Mouse (Mus musculus) heart, embryonic 10.5 days (tissue): Measurements from ENCODE around the gene Ogfod2. TPM values are rescaled to one million over a fixed set of nuclear protein-coding genes. Genes with fewer than 3 reads are reported as not detected.

ENCODE experiments used
- DNase-seq: peaks from one replicate; pipeline ENCODE4 v3.0.0-alpha.2; 2017; ENCODE audit warnings: low spot score
- H3K27ac ChIP-seq: fragments of 300-500 bp; sonication (generic); 2 replicates; pipeline ENCODE4 v1.5.1; 2016; ENCODE audit warnings: mild to moderate bottlenecking
- H3K27me3 ChIP-seq: fragments of 300-500 bp; sonication (generic); 2 replicates; pipeline ENCODE4 v1.6.1; 2016; ENCODE audit warnings: mild to moderate bottlenecking; ENCODE audit not compliant: poor library complexity, insufficient read depth, severe bottlenecking
- H3K36me3 ChIP-seq: fragments of 300-500 bp; sonication (generic); 2 replicates; pipeline ENCODE4 v1.6.1; 2016; ENCODE audit warnings: mild to moderate bottlenecking, moderate library complexity
- H3K4me1 ChIP-seq: fragments of 300-500 bp; sonication (generic); 2 replicates; pipeline ENCODE4 v1.6.1; 2016; ENCODE audit warnings: mild to moderate bottlenecking
- H3K4me3 ChIP-seq: fragments of 300-500 bp; sonication (generic); 2 replicates; pipeline ENCODE4 v1.5.1; 2016; ENCODE audit warnings: mild to moderate bottlenecking, moderate library complexity
- H3K9me3 ChIP-seq: fragments of 300-500 bp; sonication (generic); 2 replicates; pipeline ENCODE4 v1.6.1; 2016; ENCODE audit warnings: mild to moderate bottlenecking, moderate library complexity
- WGBS: fragments of 180-500 bp; shearing (Covaris S2); methylation state at CpG from one replicate; pipeline ENCODE4 v1.1.7; 2016; 5-methylcytosine and 5-hydroxymethylcytosine counted together
- polyA plus RNA-seq: library from polyadenylated mRNA; unstranded; fragments of >200 nt; fragmentation: Nextera tagmentation; extraction: Ambion mirVana; gene quantifications from 2 replicates; pipeline ENCODE4 v1.2.1, GENCODE M21; 2016

Ogfod2 gene
- polyA plus RNA-seq = 19.6 and 20.1 TPM in 2 replicates

GRCm38 (mm10) chr5:124111742-124112497 is at the start of gene Ogfod2:
Ogfod2 (plus strand) TSS chr5:124112297.
- peaks cover 41% of the 10 kb centered on the region for H3K4me1 ChIP-seq
- DNase-seq = peak; percentile 99
- peaks cover 15% of the 10 kb centered on the region for H3K36me3 ChIP-seq
- H3K9me3 ChIP-seq = no peaks in the 10 kb centered on the region
- peak within 1 kb of the TSS; percentile 94 for H3K4me3 ChIP-seq
- H3K27me3 ChIP-seq = no peaks in the 10 kb centered on the region
- 1% methylated on average over 66 of the region's 66 CpGs for WGBS
- peak within 1 kb of the TSS; percentile 97 for H3K27ac ChIP-seq

- no peaks in the 10 kb centered on the region for H3K27me3 ChIP-seq
- no peaks in the 10 kb centered on the region for H3K9me3 ChIP-seq
- no peak for DNase-seq
- no peaks in the 10 kb centered on the region for H3K36me3 ChIP-seq
- peaks cover 25% of the 10 kb centered on the region for H3K4me1 ChIP-seq
- H3K27ac ChIP-seq = no peak overlapping the region; the same call in 1 of the 2 replicates
- H3K4me3 ChIP-seq = no peak overlapping the region
- WGBS = 82% methylated on average over 3 of the region's 3 CpGs
Observed at GRCm38 (mm10) chr5:124069657-124070056, 42.4 kb upstream of the Ogfod2 start.

GRCm38 (mm10) chr5:124073682-124074081 is 38.4 kb upstream of the Ogfod2 start:
- DNase-seq = no peak
- Histone ChIP-seq H3K27ac (peak overlapping the region; percentile 65), H3K36me3 (no peaks in the 10 kb centered on the region), H3K9me3 (no peaks in the 10 kb centered on the region), H3K4me3 (no peak overlapping the region), H3K4me1 (peaks cover 62% of the 10 kb centered on the region), H3K27me3 (no peaks in the 10 kb centered on the region)
- 41% methylated on average over 9 of the region's 9 CpGs for WGBS

- Histone ChIP-seq H3K36me3 (no peaks in the 10 kb centered on the region), H3K4me1 (peaks cover 74% of the 10 kb centered on the region), H3K9me3 (no peaks in the 10 kb centered on the region), H3K27ac (peak overlapping the region; percentile 42; the same call in 1 of the 2 replicates), H3K27me3 (no peaks in the 10 kb centered on the region), H3K4me3 (no peak overlapping the region)
- no peak for DNase-seq
- WGBS = 34% methylated on average over 10 of the region's 10 CpGs
Observed at GRCm38 (mm10) chr5:124074845-124075307, 37.2 kb upstream of the Ogfod2 start.

- 58% methylated on average over 9 of the region's 9 CpGs for WGBS
Observed at GRCm38 (mm10) chr5:124075716-124076115, 36.4 kb upstream of the Ogfod2 start.

GRCm38 (mm10) chr5:124076559-124076958 is 35.5 kb upstream of the Ogfod2 start:
- H3K4me1 ChIP-seq = peaks cover 83% of the 10 kb centered on the region
- H3K4me3 ChIP-seq = no peak overlapping the region
- H3K27me3 ChIP-seq = no peaks in the 10 kb centered on the region
- 48% methylated on average over 9 of the region's 9 CpGs for WGBS
- no peaks in the 10 kb centered on the region for H3K9me3 ChIP-seq
- 0 out of 2 replicates have a peak overlapping the region, but pooled peaks have one; percentile 36 for H3K27ac ChIP-seq
- DNase-seq = no peak
- no peaks in the 10 kb centered on the region for H3K36me3 ChIP-seq

More at GRCm38 (mm10) chr5:124075716-124076115, 36.4 kb upstream of the Ogfod2 start:
- Histone ChIP-seq H3K27me3 (no peaks in the 10 kb centered on the region), H3K27ac (peak overlapping the region; percentile 42; the same call in 1 of the 2 replicates), H3K36me3 (no peaks in the 10 kb centered on the region), H3K9me3 (no peaks in the 10 kb centered on the region), H3K4me1 (peaks cover 82% of the 10 kb centered on the region), H3K4me3 (no peak overlapping the region)
- DNase-seq = no peak

GRCm38 (mm10) chr5:124077241-124077640 is 34.9 kb upstream of the Ogfod2 start:
- no peak overlapping the region for H3K4me3 ChIP-seq
- DNase-seq = no peak
- H3K27ac ChIP-seq = no peak overlapping the region
- H3K36me3 ChIP-seq = no peaks in the 10 kb centered on the region
- H3K9me3 ChIP-seq = no peaks in the 10 kb centered on the region
- WGBS = 80% methylated on average over 13 of the region's 13 CpGs
- H3K4me1 ChIP-seq = peaks cover 80% of the 10 kb centered on the region
- H3K27me3 ChIP-seq = no peaks in the 10 kb centered on the region

- Histone ChIP-seq H3K27me3 (no peaks in the 10 kb centered on the region), H3K27ac (no peak overlapping the region), H3K4me3 (no peak overlapping the region), H3K4me1 (peaks cover 80% of the 10 kb centered on the region), H3K9me3 (no peaks in the 10 kb centered on the region), H3K36me3 (no peaks in the 10 kb centered on the region)
- no peak for DNase-seq
- WGBS = 64% methylated on average over 6 of the region's 6 CpGs
Observed at GRCm38 (mm10) chr5:124077856-124078460, 34.1 kb upstream of the Ogfod2 start.

- no peak overlapping the region for H3K4me3 ChIP-seq
- H3K36me3 ChIP-seq = no peaks in the 10 kb centered on the region
- peaks cover 74% of the 10 kb centered on the region for H3K4me1 ChIP-seq
- DNase-seq = no peak
- 54% methylated on average over 9 of the region's 9 CpGs for WGBS
- 0 out of 2 replicates have a peak, but pooled peaks cover 4% of the 10 kb centered on the region for H3K27me3 ChIP-seq
- H3K9me3 ChIP-seq = no peaks in the 10 kb centered on the region
- H3K27ac ChIP-seq = 0 out of 2 replicates have a peak overlapping the region, but pooled peaks have one; percentile 49
Observed at GRCm38 (mm10) chr5:124078794-124079416, 33.2 kb upstream of the Ogfod2 start.

- Histone ChIP-seq H3K27ac (peak overlapping the region; percentile 56), H3K27me3 (0 out of 2 replicates have a peak, but pooled peaks cover 4% of the 10 kb centered on the region), H3K4me3 (no peak overlapping the region), H3K9me3 (no peaks in the 10 kb centered on the region), H3K36me3 (no peaks in the 10 kb centered on the region), H3K4me1 (peaks cover 69% of the 10 kb centered on the region)
- 90% methylated on average over 17 of the region's 17 CpGs for WGBS
- no peak for DNase-seq
Observed at GRCm38 (mm10) chr5:124079880-124080279, 32.2 kb upstream of the Ogfod2 start.

GRCm38 (mm10) chr5:124082447-124082846 is 29.6 kb upstream of the Ogfod2 start:
- no peak overlapping the region for H3K27ac ChIP-seq
- H3K4me3 ChIP-seq = no peak overlapping the region
- H3K9me3 ChIP-seq = no peaks in the 10 kb centered on the region
- peaks cover 49% of the 10 kb centered on the region for H3K4me1 ChIP-seq
- H3K36me3 ChIP-seq = no peaks in the 10 kb centered on the region
- no peak for DNase-seq
- 75% methylated on average over 10 of the region's 10 CpGs for WGBS
- 0 out of 2 replicates have a peak, but pooled peaks cover 4% of the 10 kb centered on the region for H3K27me3 ChIP-seq

- Histone ChIP-seq H3K27ac (no peak overlapping the region), H3K4me3 (no peak overlapping the region), H3K27me3 (0 out of 2 replicates have a peak, but pooled peaks cover 4% of the 10 kb centered on the region), H3K9me3 (no peaks in the 10 kb centered on the region), H3K4me1 (peaks cover 43% of the 10 kb centered on the region), H3K36me3 (no peaks in the 10 kb centered on the region)
- 86% methylated on average over 17 of the region's 17 CpGs for WGBS
- no peak for DNase-seq
Observed at GRCm38 (mm10) chr5:124082941-124083688, 29.0 kb upstream of the Ogfod2 start.
